In the genomic region with DNA sequence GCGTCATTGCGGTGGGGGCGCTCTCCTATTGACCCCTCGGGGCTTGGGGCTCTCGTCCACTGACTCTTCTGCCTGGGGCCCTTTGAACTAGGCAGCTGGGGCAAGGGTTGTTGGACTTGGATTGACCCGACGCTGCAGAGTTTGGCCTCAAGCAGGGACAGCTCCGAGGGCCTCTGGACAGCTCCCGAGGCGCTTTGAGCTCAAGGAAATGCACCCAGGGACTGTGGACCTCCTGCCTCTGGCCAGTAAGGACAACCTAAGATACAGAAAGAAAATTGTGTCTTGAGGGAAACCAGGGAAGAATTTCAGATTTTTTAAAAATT, we compare ENCODE assay signal across 9 mouse cellular contexts. TPM values are rescaled to one million over a fixed set of nuclear protein-coding genes. Genes with fewer than 3 reads are reported as not detected.
DNase-seq lines count a peak whose midpoint lies in the region; ATAC-seq and TF ChIP-seq lines count a peak whose summit lies in the region.
"Had no signal": no experiment of that assay in that cellular context is flagged by ENCODE, and none has a peak within 500 bp of the region (broad histone marks: within the 10 kb centered on the region; RNA-seq: fewer than 3 reads in every experiment).

No protein-coding gene starts in this region.

- no peak for TF ChIP-seq POLR2A in spleen, adult 2 months (IDR thresholded peaks at IDR 0.05; ENCODE audit: low read depth, low read length)

- H3K9ac ChIP-seq in limb, embryonic 15.5 days = no peak overlapping the region; the same call in 1 of the 2 replicates
- H3K9ac ChIP-seq in stomach, embryonic 16.5 days (ENCODE audit: low read length) = peak overlapping the region; percentile 85

- H3K4me2 ChIP-seq in limb, embryonic 15.5 days = peak overlapping the region; percentile 98
- peak overlapping the region; percentile 88 for H3K4me2 ChIP-seq in stomach, embryonic 16.5 days (ENCODE audit: low read depth, low read length)

- peaks cover 18% of the 10 kb centered on the region for H3K4me1 ChIP-seq in spleen, adult 2 months (ENCODE audit: control insufficient read depth, insufficient read depth, insufficient read length)
- peaks cover 21% of the 10 kb centered on the region for H3K4me1 ChIP-seq in limb, embryonic 15.5 days
- H3K4me1 ChIP-seq in stomach, embryonic 16.5 days (ENCODE audit: control insufficient read depth, insufficient read depth, low read length) = peaks cover 4% of the 10 kb centered on the region; the same call in 1 of the 2 replicates

- peak overlapping the region; percentile 98 for H3K27ac ChIP-seq in spleen, adult 2 months (ENCODE audit: insufficient read depth, low read length)
- H3K27ac ChIP-seq in limb, embryonic 15.5 days = 0 out of 2 replicates have a peak overlapping the region, but pooled peaks have one; percentile 82
- H3K27ac ChIP-seq in stomach, embryonic 16.5 days (ENCODE audit: low read length) = 0 out of 2 replicates have a peak overlapping the region, but pooled peaks have one; percentile 80

- intact Hi-C loops in left cerebral cortex, postnatal 4 days (cut with DNase I) = no loop called here

- peak; percentile 51 for DNase-seq in adrenal gland, adult 2 months
- no peak for DNase-seq in adrenal gland, postnatal 14 days
- DNase-seq in spleen, adult 2 months (ENCODE audit: low read depth in 1 of 2, low spot score in 2 of 2) = no peak
- no peak for DNase-seq in spleen, adult 18-20 months
- DNase-seq in left cerebral cortex, postnatal 4 days = no peak
- no peak for DNase-seq in thymus, postnatal 25 days
- DNase-seq: kidney, adult 11 months had no signal

- H3K36me3 ChIP-seq in spleen, adult 2 months (ENCODE audit: control insufficient read depth, insufficient read depth, low read length) = no peaks in the 10 kb centered on the region
- no peaks in the 10 kb centered on the region for H3K36me3 ChIP-seq in limb, embryonic 15.5 days
- H3K36me3 ChIP-seq in stomach, embryonic 16.5 days (ENCODE audit: control insufficient read depth, insufficient read depth, low read length) = no peaks in the 10 kb centered on the region

- no peak for ATAC-seq in limb, embryonic 15.5 days (ENCODE audit: insufficient number of reproducible peaks, low FRiP score, low TSS enrichment, low read depth)
- ATAC-seq in stomach, embryonic 16.5 days (ENCODE audit: insufficient read depth, low FRiP score) = no peak

- H3K27me3 ChIP-seq in spleen, adult 2 months (ENCODE audit: control insufficient read depth, insufficient read depth, low read length) = no peaks in the 10 kb centered on the region
- peaks cover 6% of the 10 kb centered on the region; the same call in 1 of the 2 replicates for H3K27me3 ChIP-seq in limb, embryonic 15.5 days
- H3K27me3 ChIP-seq in stomach, embryonic 16.5 days (ENCODE audit: control insufficient read depth, insufficient read depth, low read length) = no peaks in the 10 kb centered on the region

- no peaks in the 10 kb centered on the region for H3K9me3 ChIP-seq in limb, embryonic 15.5 days
- no peaks in the 10 kb centered on the region for H3K9me3 ChIP-seq in stomach, embryonic 16.5 days (replicated peaks; ENCODE audit: control insufficient read depth, low read length)

- 4% methylated on average over 9 of the region's 10 CpGs for WGBS in spleen, adult 2 months
- under 1% methylated on average over 9 of the region's 10 CpGs for WGBS in limb, embryonic 15.5 days
- WGBS in stomach, embryonic 16.5 days = under 1% methylated on average over 10 of the region's 10 CpGs

- no peak for TF ChIP-seq CTCF in spleen, adult 2 months (IDR thresholded peaks at IDR 0.05; ENCODE audit: extremely low read depth, insufficient read depth, insufficient read length, insufficient replicate concordance)

- H3K4me3 ChIP-seq in spleen, adult 2 months (ENCODE audit: extremely low read depth, insufficient read depth, insufficient read length) = peak overlapping the region; percentile 97
- H3K4me3 ChIP-seq in limb, embryonic 15.5 days = peak overlapping the region; percentile 66
- H3K4me3 ChIP-seq in stomach, embryonic 16.5 days (replicated peaks; ENCODE audit: low read length) = peak overlapping the region; percentile 84

RNA-seq across cellular contexts. Expression of a gene that starts 1.2 kb away (rescaled TPM):
- total RNA-seq in adrenal gland, adult 2 months (2021) = 10 to 100 TPM in 1 of 2 experiments, 1 to 10 TPM in 1; 9.6 to 16.7 TPM
- 14.0 and 15.2 TPM in 2 replicates for polyA plus RNA-seq in adrenal gland, adult 2 months (2012; rRNA removed)
- total RNA-seq in adrenal gland, postnatal 14 days (2021) = 19.2 and 30.8 TPM in 2 replicates
- polyA plus RNA-seq in spleen, adult 2 months (2012; rRNA removed) = 33.3 and 36.2 TPM in 2 replicates
- 17.4 and 21.1 TPM in 2 replicates for polyA plus RNA-seq in limb, embryonic 15.5 days (2015; fragmentation: Nextera tagmentation; extraction: Ambion mirVana)
- 11.6 and 11.9 TPM in 2 replicates for polyA plus RNA-seq in stomach, embryonic 16.5 days (2015; fragmentation: Nextera tagmentation; extraction: Ambion mirVana)
- 10 to 100 TPM; 46.6 to 46.9 TPM for total RNA-seq in left cerebral cortex, postnatal 4 days (2021)
